Mouse (Mus musculus): ENCODE measurements at regions not wholly inside any gene's neighbourhood (a gene's known extent, or its start where the extent isn't known, plus 50 kb on each side); places are given as distances from the start of the nearest gene placed in this dataset.

DNA sequence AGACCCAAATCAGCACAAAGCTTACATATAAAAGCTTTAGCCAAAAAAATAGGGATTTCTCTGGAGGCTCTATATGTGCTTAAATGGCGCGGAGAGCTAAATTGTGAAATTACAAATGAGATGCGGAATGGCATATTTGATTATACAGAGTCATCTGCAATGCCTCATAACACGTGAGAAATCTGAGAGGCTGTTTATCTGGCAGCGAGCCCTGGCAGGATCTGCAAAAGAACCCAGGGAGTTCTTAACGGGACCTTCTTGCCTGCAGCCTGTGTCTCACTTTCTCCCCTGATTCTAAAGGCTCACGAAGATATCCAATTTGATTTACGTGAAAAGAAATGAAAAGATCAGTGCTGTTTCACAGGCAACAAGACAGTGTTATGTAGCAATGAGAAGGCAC is 58.0 kb upstream of the Kirrel3 start:
- no peak for DNase-seq (ENCODE audit: low spot score)

All from ovary, postnatal 36 days (tissue).